Mouse (Mus musculus) hindbrain, postnatal 0 days (tissue): ENCODE data around the gene Cerk. TPM values are rescaled to one million over a fixed set of nuclear protein-coding genes. Genes with fewer than 3 reads are reported as not detected.

Source experiments
- ATAC-seq: fragments of 200-750 bp; cut with Nextera tagmentation; 2 replicates; pipeline ENCODE4 v1.8.0; 2017; ENCODE audit warnings: mild to moderate bottlenecking, moderate TSS enrichment, moderate library complexity
- DNase-seq: peaks from one replicate; pipeline ENCODE4 v3.0.0-alpha.2; 2015; ENCODE audit warnings: low spot score
- H3K27ac ChIP-seq: fragments of 300-500 bp; sonication (generic); 2 replicates; pipeline ENCODE4 v1.5.1; 2014; ENCODE audit warnings: mild to moderate bottlenecking
- H3K27me3 ChIP-seq: fragments of 300-500 bp; sonication (generic); 2 replicates; pipeline ENCODE4 v1.6.1; 2014; ENCODE audit warnings: low read length, mixed read lengths; ENCODE audit not compliant: insufficient read depth
- H3K36me3 ChIP-seq: fragments of 300-500 bp; sonication (generic); 2 replicates; pipeline ENCODE4 v1.6.1; 2014; ENCODE audit warnings: low read length, mixed read lengths; ENCODE audit not compliant: insufficient read depth
- H3K4me1 ChIP-seq: fragments of 300-500 bp; sonication (generic); 2 replicates; pipeline ENCODE4 v1.6.1; 2014; ENCODE audit warnings: antibody characterized with exemption, low read length, mixed read lengths; ENCODE audit not compliant: insufficient read depth
- H3K4me2 ChIP-seq: fragments of 300-500 bp; sonication (generic); 2 replicates; pipeline ENCODE4 v1.6.1; 2014; ENCODE audit warnings: low read depth, mild to moderate bottlenecking, low read length, moderate library complexity, mixed read lengths
- H3K4me3 ChIP-seq: fragments of 300-500 bp; sonication (generic); 2 replicates; pipeline ENCODE4 v1.5.1; 2014; ENCODE audit warnings: low read length
- H3K9ac ChIP-seq: fragments of 300-500 bp; sonication (generic); replicated peaks from 2 replicates; pipeline ENCODE4 v1.6.1; 2014; ENCODE audit warnings: mild to moderate bottlenecking, low read length, moderate library complexity, mixed read lengths
- H3K9me3 ChIP-seq: fragments of 300-500 bp; sonication (generic); 2 replicates; pipeline ENCODE4 v1.6.1; 2016; ENCODE audit warnings: low read length, mixed read lengths
- CTCF ChIP-seq: IDR thresholded peaks from 2 replicates; pipeline ENCODE4 v1.5.1; 2016; ENCODE audit warnings: antibody characterized with exemption, control low read depth, low read depth
- WGBS: fragments of 180-500 bp; shearing (Covaris S2); extraction: QIAGEN DNeasy Blood & Tissue Kit; methylation state at CpG from one replicate; pipeline ENCODE4 v1.1.7; 2014; 5-methylcytosine and 5-hydroxymethylcytosine counted together
- polyA plus RNA-seq: library from polyadenylated mRNA; unstranded; fragments of >200 nt; fragmentation: Nextera tagmentation; extraction: Ambion mirVana; gene quantifications from 2 replicates; pipeline ENCODE4 v1.2.1, GENCODE M21; 2015
- total RNA-seq: library from RNA; depleted of rRNA; stranded (reverse); fragments of >200 nt; gene quantifications from 2 replicates; pipeline ENCODE4 v1.2.3, GENCODE M21; 2014

The Cerk gene
- total and polyA plus RNA-seq, 2 experiments from 2014 or later = 23.4 to 46.3 TPM

DNA sequence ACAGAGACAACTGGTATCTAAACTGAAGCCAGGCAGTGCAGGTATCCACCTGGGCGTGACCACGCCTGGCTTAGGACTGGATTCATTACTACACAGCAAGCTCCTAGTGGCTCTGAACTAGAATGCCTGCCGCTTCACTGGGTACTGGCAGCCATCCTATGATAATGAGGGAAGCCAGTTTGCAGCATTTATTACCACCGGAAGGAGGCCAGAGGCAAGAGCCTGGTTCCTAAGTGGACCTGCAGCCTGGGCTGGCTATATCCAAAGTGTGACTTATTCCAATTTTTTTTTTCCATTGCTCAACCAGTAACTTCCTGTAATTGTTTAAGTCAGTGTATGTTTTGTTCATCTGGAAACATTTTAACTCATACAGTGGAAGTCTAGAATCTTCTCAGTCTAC, 20.4 kb upstream of the Cerk start:
- H3K27ac ChIP-seq = no peak overlapping the region
- H3K4me1 ChIP-seq = peaks cover 5% of the 10 kb centered on the region; the same call in 1 of the 2 replicates
- no peak overlapping the region for H3K9ac ChIP-seq
- H3K9me3 ChIP-seq = no peaks in the 10 kb centered on the region
- WGBS = 50% methylated on average over 4 of the region's 4 CpGs
- no peak overlapping the region for H3K4me2 ChIP-seq
- H3K36me3 ChIP-seq = no peaks in the 10 kb centered on the region
- ATAC-seq (no peak), DNase-seq (no peak)
- H3K4me3 ChIP-seq = no peak overlapping the region
- peak; percentile 33 for TF ChIP-seq CTCF
- H3K27me3 ChIP-seq = no peaks in the 10 kb centered on the region

- no peaks in the 10 kb centered on the region for H3K36me3 ChIP-seq
- no peak overlapping the region for H3K27ac ChIP-seq
- 48% methylated on average over 2 of the region's 2 CpGs for WGBS
- no peak overlapping the region for H3K4me2 ChIP-seq
- no peaks in the 10 kb centered on the region for H3K27me3 ChIP-seq
- ATAC-seq = no peak; the same call in 1 of the 2 replicates
- peaks cover 5% of the 10 kb centered on the region; the same call in 1 of the 2 replicates for H3K4me1 ChIP-seq
- H3K9me3 ChIP-seq = no peaks in the 10 kb centered on the region
- DNase-seq = no peak
- peak; percentile 70 for TF ChIP-seq CTCF
- no peak overlapping the region for H3K9ac ChIP-seq
- no peak overlapping the region for H3K4me3 ChIP-seq
These were observed 19.4 kb upstream of the Cerk start for GRCm38 (mm10) chr15:86205300-86205699.

- no peak overlapping the region for H3K4me3 ChIP-seq
- WGBS = 42% methylated on average over 7 of the region's 7 CpGs
These were observed 18.1 kb upstream of the Cerk start for GRCm38 (mm10) chr15:86203942-86204561.

DNA sequence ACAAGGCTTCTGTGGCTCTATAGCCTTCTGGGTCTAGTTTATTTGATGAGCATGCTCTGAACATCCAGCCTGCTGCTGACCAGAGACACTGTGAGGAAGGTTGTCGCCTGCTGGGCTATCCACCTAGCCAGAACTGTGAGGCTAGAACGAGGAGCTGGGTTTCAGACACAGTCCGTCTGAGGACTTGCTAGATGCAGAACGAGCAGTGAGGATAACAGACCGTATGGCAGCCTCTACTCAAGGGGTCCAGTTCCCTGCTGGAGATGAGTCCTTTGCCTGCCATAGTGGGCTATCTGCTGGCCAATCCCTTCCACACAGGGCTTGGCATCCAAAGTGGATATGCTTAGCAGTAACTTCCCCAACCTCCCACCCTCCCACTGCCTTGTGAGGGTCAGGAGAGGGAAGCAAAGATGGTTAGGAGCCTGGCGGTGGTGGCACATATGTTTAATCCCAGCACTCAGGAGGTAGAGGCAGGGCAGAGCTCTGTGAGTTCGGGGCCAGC, 17.4 kb upstream of the Cerk start:
- no peak overlapping the region for H3K4me3 ChIP-seq
- no peaks in the 10 kb centered on the region for H3K27me3 ChIP-seq
- no peak overlapping the region for H3K9ac ChIP-seq
- 82% methylated on average over 7 of the region's 7 CpGs for WGBS
- DNase-seq (no peak), ATAC-seq (no peak)
- no peak overlapping the region for H3K27ac ChIP-seq
- no peak for TF ChIP-seq CTCF
- H3K36me3 ChIP-seq = no peaks in the 10 kb centered on the region
- H3K4me2 ChIP-seq = no peak overlapping the region
- no peaks in the 10 kb centered on the region for H3K9me3 ChIP-seq
- H3K4me1 ChIP-seq = peaks cover 5% of the 10 kb centered on the region; the same call in 1 of the 2 replicates

More at GRCm38 (mm10) chr15:86203942-86204561, 18.1 kb upstream of the Cerk start:
- no peaks in the 10 kb centered on the region for H3K9me3 ChIP-seq
- H3K4me1 ChIP-seq = peaks cover 5% of the 10 kb centered on the region; the same call in 1 of the 2 replicates
- no peak overlapping the region for H3K4me2 ChIP-seq
- no peaks in the 10 kb centered on the region for H3K27me3 ChIP-seq
- H3K27ac ChIP-seq = no peak overlapping the region
- no peak overlapping the region for H3K9ac ChIP-seq
- DNase-seq = no peak
- no peak for TF ChIP-seq CTCF
- no peaks in the 10 kb centered on the region for H3K36me3 ChIP-seq
- no peak for ATAC-seq

DNA sequence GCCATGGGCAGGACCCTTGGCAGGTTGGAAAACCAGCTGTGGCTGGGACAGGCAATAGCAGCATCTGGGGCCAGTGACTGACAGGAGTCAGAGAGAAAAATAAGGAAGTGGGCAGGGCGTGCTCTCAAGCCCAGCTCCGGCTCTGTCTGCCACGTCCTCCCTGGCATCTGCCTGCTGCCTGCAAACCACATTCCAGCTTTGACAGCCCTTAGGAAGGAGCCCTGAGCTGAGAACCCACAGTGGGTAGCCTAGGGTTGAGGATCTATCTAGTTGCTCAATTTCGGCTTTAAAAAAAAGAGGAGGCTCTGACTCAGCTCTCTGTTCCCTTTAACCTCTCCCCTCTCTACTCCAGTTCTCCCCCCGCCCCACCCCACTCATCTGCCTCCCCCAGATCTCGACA, 16.7 kb upstream of the Cerk start:
- Histone ChIP-seq H3K9me3 (no peaks in the 10 kb centered on the region), H3K27ac (no peak overlapping the region), H3K27me3 (no peaks in the 10 kb centered on the region), H3K36me3 (no peaks in the 10 kb centered on the region), H3K9ac (no peak overlapping the region), H3K4me3 (no peak overlapping the region), H3K4me2 (no peak overlapping the region), H3K4me1 (peaks cover 5% of the 10 kb centered on the region; the same call in 1 of the 2 replicates)
- 58% methylated on average over 6 of the region's 6 CpGs for WGBS
- ATAC-seq (no peak), DNase-seq (no peak)
- no peak for TF ChIP-seq CTCF

DNA sequence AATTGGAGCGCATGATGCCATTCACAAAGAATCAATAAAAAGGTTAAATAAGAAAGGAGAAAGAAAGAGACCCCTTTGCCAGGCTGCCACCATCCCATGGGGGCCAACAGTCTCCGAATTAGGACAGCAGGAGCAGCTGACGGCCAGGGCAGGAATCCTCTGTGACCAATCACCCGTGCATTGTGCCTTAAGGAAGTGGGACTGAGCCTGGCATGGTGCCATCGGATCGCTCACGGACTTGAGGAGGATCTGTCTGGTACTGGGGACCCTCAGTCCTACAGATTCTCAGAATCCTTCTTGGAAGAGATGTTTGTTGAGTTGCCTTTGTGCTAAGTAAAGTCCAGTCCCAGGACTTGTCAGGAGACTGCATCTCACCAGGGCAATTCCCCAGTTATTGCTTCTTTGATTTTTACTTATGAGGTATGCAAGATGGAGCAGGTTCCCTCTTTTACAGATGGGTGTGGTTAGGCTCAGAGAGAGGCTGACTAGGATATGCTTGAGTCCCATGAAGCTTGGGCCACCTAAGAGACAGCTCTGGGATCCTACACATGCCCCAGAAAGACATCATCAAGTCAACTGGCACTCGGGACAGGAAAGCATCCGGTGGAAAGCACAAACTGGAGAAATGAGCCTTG, 15.9 kb upstream of the Cerk start:
- H3K4me1 ChIP-seq = peaks cover 5% of the 10 kb centered on the region; the same call in 1 of the 2 replicates
- H3K27ac ChIP-seq = no peak overlapping the region
- TF ChIP-seq CTCF = no peak
- 46% methylated on average over 9 of the region's 9 CpGs for WGBS
- DNase-seq = no peak
- H3K4me3 ChIP-seq = no peak overlapping the region
- H3K27me3 ChIP-seq = no peaks in the 10 kb centered on the region
- H3K9me3 ChIP-seq = no peaks in the 10 kb centered on the region
- H3K4me2 ChIP-seq = no peak overlapping the region
- no peak overlapping the region for H3K9ac ChIP-seq
- H3K36me3 ChIP-seq = no peaks in the 10 kb centered on the region
- ATAC-seq = no peak

- no peaks in the 10 kb centered on the region for H3K27me3 ChIP-seq
- 28% methylated on average over 4 of the region's 4 CpGs for WGBS
- no peak overlapping the region for H3K4me2 ChIP-seq
- no peaks in the 10 kb centered on the region for H3K9me3 ChIP-seq
- no peaks in the 10 kb centered on the region for H3K36me3 ChIP-seq
- peaks cover 5% of the 10 kb centered on the region; the same call in 1 of the 2 replicates for H3K4me1 ChIP-seq
- DNase-seq = no peak
- H3K4me3 ChIP-seq = no peak overlapping the region
- H3K9ac ChIP-seq = no peak overlapping the region
- no peak for TF ChIP-seq CTCF
- H3K27ac ChIP-seq = no peak overlapping the region
- ATAC-seq = no peak
These were observed 15.2 kb upstream of the Cerk start for GRCm38 (mm10) chr15:86201095-86201494.
